Mouse (Mus musculus): ENCODE results near the gene E030025P04Rik. TPM values are rescaled to one million over a fixed set of nuclear protein-coding genes. Genes with fewer than 3 reads are reported as not detected.

E030025P04Rik gene
- polyA plus RNA-seq (2015; fragmentation: Nextera tagmentation; extraction: Ambion mirVana): not detected in 2 replicates

- no peak for DNase-seq (ENCODE audit: low spot score)
These were observed at the start of gene E030025P04Rik for GRCm38 (mm10) chr11:109144236-109144635. Gene E030025P04Rik, minus strand, starts transcription at chr11:109144369.

- DNase-seq (ENCODE audit: low spot score): peak; percentile 70
These were observed 48.7 kb upstream of the E030025P04Rik start for GRCm38 (mm10) chr11:109192673-109193557.

- DNase-seq (ENCODE audit: low spot score): no peak
These were observed 44.1 kb upstream of the E030025P04Rik start for GRCm38 (mm10) chr11:109188235-109188634.

GRCm38 (mm10) chr11:109187631-109188184, 43.5 kb upstream of the E030025P04Rik start:
- no peak for DNase-seq (ENCODE audit: low spot score)

- no peak for DNase-seq (ENCODE audit: low spot score)
These were observed 36.9 kb upstream of the E030025P04Rik start for GRCm38 (mm10) chr11:109181118-109181517.

GRCm38 (mm10) chr11:109180290-109180689, 36.1 kb upstream of the E030025P04Rik start:
- no peak for DNase-seq (ENCODE audit: low spot score)

- no peak for DNase-seq (ENCODE audit: low spot score)
These were observed 34.8 kb upstream of the E030025P04Rik start for GRCm38 (mm10) chr11:109178788-109179518.

- DNase-seq (ENCODE audit: low spot score): no peak
These were observed 31.3 kb upstream of the E030025P04Rik start for GRCm38 (mm10) chr11:109175376-109175969.

GRCm38 (mm10) chr11:109172224-109172623, 28.1 kb upstream of the E030025P04Rik start:
- no peak for DNase-seq (ENCODE audit: low spot score)

GRCm38 (mm10) chr11:109170771-109171170, 26.6 kb upstream of the E030025P04Rik start:
- no peak for DNase-seq (ENCODE audit: low spot score)

GRCm38 (mm10) chr11:109157694-109158093, 13.5 kb upstream of the E030025P04Rik start:
- no peak for DNase-seq (ENCODE audit: low spot score)

GRCm38 (mm10) chr11:109144890-109145341, 747 bp upstream of the E030025P04Rik start:
- no peak for DNase-seq (ENCODE audit: low spot score)

GRCm38 (mm10) chr11:109126482-109126881, 17.7 kb downstream of the E030025P04Rik start:
- DNase-seq (ENCODE audit: low spot score): no peak

- DNase-seq (ENCODE audit: low spot score): no peak
These were observed 18.7 kb downstream of the E030025P04Rik start for GRCm38 (mm10) chr11:109125451-109125850.

- DNase-seq (ENCODE audit: low spot score): peak; percentile 32
These were observed 19.9 kb downstream of the E030025P04Rik start for GRCm38 (mm10) chr11:109124284-109124683.

GRCm38 (mm10) chr11:109109826-109110346, 34.3 kb downstream of the E030025P04Rik start:
- no peak for DNase-seq (ENCODE audit: low spot score)

GRCm38 (mm10) chr11:109109056-109109455, 35.1 kb downstream of the E030025P04Rik start:
- DNase-seq (ENCODE audit: low spot score): no peak

GRCm38 (mm10) chr11:109107518-109108205, 36.5 kb downstream of the E030025P04Rik start:
- no peak for DNase-seq (ENCODE audit: low spot score)

GRCm38 (mm10) chr11:109106751-109107150, 37.4 kb downstream of the E030025P04Rik start:
- DNase-seq (ENCODE audit: low spot score): peak; percentile 23

GRCm38 (mm10) chr11:109106181-109106580, 38.0 kb downstream of the E030025P04Rik start:
- peak; percentile 59 for DNase-seq (ENCODE audit: low spot score)
